Mouse (Mus musculus) layer of hippocampus, adult 8-10 months (tissue): Measurements from ENCODE around the gene Surf2. TPM values are rescaled to one million over a fixed set of nuclear protein-coding genes. Genes with fewer than 3 reads are reported as not detected.
A peak's percentile ranks its signal among the peaks of the same experiment; 100 is the strongest.

ENCODE experiments used
- DNase-seq, 2 experiments: peaks; one replicate each; pipeline ENCODE4 v3.0.0; 2022; ENCODE audit warnings: low spot score in 2 of 2
- total RNA-seq, 4 experiments: library from RNA; stranded (reverse); gene quantifications; 2 replicates each; pipeline ENCODE4 v1.2.4; 2022

Gene Surf2
- total RNA-seq, 4 experiments from 2014 or later, result 36.2 to 42.4 (median 37.7) TPM

DNA sequence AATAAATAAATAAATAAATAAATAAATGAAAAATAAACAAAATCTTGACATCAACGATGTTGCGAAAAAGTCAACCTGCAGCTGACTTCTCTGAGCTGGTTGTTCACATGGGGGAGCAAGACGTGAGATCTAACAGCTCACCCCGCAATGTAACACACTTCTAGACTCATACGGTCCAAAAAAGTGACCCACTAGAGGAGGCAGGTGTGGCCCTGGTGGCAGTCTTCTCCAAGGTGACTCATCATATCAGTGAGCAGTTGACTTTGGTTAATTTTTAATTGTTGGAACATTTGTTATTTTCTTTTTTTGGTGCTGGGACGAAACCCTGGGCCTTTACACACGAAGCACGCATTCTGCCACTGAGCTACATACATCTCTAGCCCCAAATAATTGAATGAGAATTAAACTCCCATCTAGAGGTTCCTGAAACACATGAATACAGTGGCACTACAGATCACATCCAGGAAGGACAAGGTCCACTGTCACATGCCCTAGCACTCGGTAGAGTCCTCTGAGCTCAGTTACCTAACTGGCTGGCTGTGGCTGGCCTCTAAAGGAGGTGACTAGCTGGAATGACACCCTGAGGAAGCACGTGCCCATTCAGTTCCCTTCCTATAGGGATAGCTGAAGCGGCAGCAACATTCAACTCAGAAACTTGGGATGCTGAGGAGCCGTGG lies 40.8 kb downstream of the Surf2 start:
- DNase-seq, result no peak

GRCm38 (mm10) chr2:26957488-26957859 lies 41.3 kb downstream of the Surf2 start:
- no peak for DNase-seq

DNA sequence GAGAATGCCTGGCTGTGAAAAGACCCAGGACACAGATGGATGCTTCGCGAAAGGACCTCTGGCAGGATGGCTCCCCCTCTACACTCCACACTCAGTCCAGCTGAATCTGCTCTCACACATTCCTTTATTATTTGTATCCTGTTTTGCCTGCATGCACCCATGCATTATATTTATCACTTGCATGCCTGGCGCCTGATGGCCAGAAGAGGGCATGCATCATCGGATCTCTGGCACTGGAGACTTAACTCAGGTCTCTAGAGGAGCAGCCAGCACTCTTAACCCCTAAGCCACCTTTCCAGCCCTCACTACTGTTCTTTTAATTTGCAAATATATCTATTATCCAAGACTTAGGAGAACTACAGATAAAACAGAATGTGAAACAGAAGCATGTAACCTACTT lies 44.6 kb downstream of the Surf2 start:
- DNase-seq, result no peak

GRCm38 (mm10) chr2:26963923-26964723 lies 48.0 kb downstream of the Surf2 start, which contains the start of gene Rexo4:
Rexo4 (minus strand) TSS chr2:26964386.
- DNase-seq, result peak; percentile 94 to 96

GRCm38 (mm10) chr2:26964724-26965370 lies 48.7 kb downstream of the Surf2 start:
- DNase-seq, result no peak

- no peak for DNase-seq
Measured at GRCm38 (mm10) chr2:26967262-26967661, 51.1 kb downstream of the Surf2 start.

Other genes starting within 250 kb of the Surf2 start
- not detected for gene Lcn4, start 245.1 kb upstream of the Surf2 start, total RNA-seq
- not detected for gene Abo, start 51.4 kb upstream of the Surf2 start, total RNA-seq
- 10 to 100 TPM; 21.4 to 29.3 (median 22.9) TPM for gene Surf6, start 13.5 kb upstream of the Surf2 start, total RNA-seq
- gene Med22, start 5.7 kb upstream of the Surf2 start, total RNA-seq, result 10 to 100 TPM; 42.5 to 48.9 (median 47.4) TPM
- gene Rpl7a, start 5.6 kb upstream of the Surf2 start, total RNA-seq, result 100 to 1,000 TPM; 201 to 291 (median 240) TPM
- 100 to 1,000 TPM; 102 to 124 (median 112) TPM for gene Surf1, start 163 bp downstream of the Surf2 start, total RNA-seq
- 10 to 100 TPM; 50.4 to 57.6 (median 55.9) TPM for gene Surf4, start 17.6 kb downstream of the Surf2 start, total RNA-seq
- under 1 TPM in 3 of 4 experiments, not detected in 1; 0.34 to 1.00 (median 0.35) TPM for gene Stkld1, start 17.7 kb downstream of the Surf2 start, total RNA-seq
- gene Rexo4, start 48.0 kb downstream of the Surf2 start, total RNA-seq, result 10 to 100 TPM; 55.6 to 67.6 (median 59.5) TPM
- 1 to 10 TPM; 1.4 to 4.9 (median 2.1) TPM for gene Adamts13, start 57.0 kb downstream of the Surf2 start, total RNA-seq
- 10 to 100 TPM; 40.2 to 46.8 (median 42.0) TPM for gene Cacfd1, start 93.6 kb downstream of the Surf2 start, total RNA-seq
- 10 to 100 TPM; 33.6 to 37.1 (median 34.4) TPM for gene Slc2a6, start 111.6 kb downstream of the Surf2 start, total RNA-seq
- 1 to 10 TPM in 3 of 4 experiments, under 1 TPM in 1; 0.54 to 2.7 (median 1.7) TPM for gene Mymk, start 155.8 kb downstream of the Surf2 start, total RNA-seq
- 10 to 100 TPM in 2 of 4 experiments, 1 to 10 TPM in 2; 8.9 to 13.8 (median 11.1) TPM for gene Adamtsl2, start 163.0 kb downstream of the Surf2 start, total RNA-seq
- 100 to 1,000 TPM in 2 of 4 experiments, 10 to 100 TPM in 2; 87.0 to 124 (median 100) TPM for gene Fam163b, start 226.1 kb downstream of the Surf2 start, total RNA-seq
- 1 to 10 TPM in 1 of 4 experiments, under 1 TPM in 3; 0.25 to 1.5 (median 0.74) TPM for gene Dbh, start 248.9 kb downstream of the Surf2 start, total RNA-seq